Mouse (Mus musculus): ENCODE results near the gene Arnt.

The Arnt gene

GRCm38 (mm10) chr3:95542171-95542570, 108.0 kb downstream of the Arnt start:
- POLR2A ChIA-PET: interaction anchor here in 3 of 4 experiments (0.6 to 1.7 kb wide), 8 partner anchors 9 to 156 kb away, joined by 3 to 12 read pairs (median 4); partner anchors contain the start of gene Hormad1 (in 2 of the 3)
- CTCF ChIA-PET: interaction anchor here in 1 of 4 experiments (0.6 to 0.7 kb wide), 2 partner anchors 242 to 524 kb away, joined by 3 read pairs; no protein-coding TSS in a partner anchor

- POLR2A ChIA-PET: interaction anchor here in 3 of 4 experiments (0.6 to 1.7 kb wide), 7 partner anchors 16 to 155 kb away, joined by 3 to 12 read pairs (median 3); partner anchors contain the start of genes Hormad1 (in 2 of the 3) and Golph3l (in 1 of the 3)
These were observed 108.8 kb downstream of the Arnt start for GRCm38 (mm10) chr3:95542981-95543380.

More at GRCm38 (mm10) chr3:95542981-95543380, 108.8 kb downstream of the Arnt start:
- CTCF ChIA-PET: interaction anchor here in 2 of 4 experiments (0.6 to 1.5 kb wide), 3 partner anchors 140 to 243 kb away, joined by 3 to 4 read pairs (median 3); no protein-coding TSS in a partner anchor
